Mouse (Mus musculus): ENCODE results near the gene Ppm1l.

Gene Ppm1l

DNA sequence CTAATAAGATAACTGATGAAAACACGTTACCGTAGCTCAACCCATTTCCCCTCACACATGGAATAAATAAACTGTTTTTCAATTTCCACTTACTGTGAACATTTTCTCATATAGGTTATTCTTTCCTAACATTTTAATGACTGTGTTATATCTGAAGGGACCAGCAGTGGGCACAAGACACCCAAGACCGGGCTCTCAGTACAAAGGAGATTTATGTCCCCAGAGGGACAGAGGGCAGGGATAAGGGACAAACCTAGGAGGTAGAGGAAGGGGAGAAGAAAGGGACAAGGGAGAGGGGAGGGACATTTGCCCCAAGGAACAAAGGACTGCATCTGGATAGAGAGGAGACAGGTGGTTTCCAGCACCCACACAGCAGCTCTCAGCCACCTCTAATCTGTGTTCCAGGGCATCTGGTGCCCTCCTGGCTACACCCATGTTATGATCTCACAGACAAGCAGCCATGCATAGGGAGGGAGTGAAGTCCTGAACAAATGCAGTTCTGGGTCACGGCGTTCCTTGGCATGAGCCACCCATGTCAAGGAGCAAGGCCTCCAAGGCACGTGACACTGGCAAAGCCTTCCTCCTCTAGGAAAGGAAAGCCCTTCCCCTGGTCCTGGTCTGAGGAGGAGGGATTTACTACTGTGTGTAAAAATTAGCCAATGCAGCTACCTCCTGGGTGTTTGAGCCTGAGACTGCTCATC, 174.5 kb downstream of the Ppm1l start:
- in situ Hi-C loops (cut with MseI, MboI), result no loop called here

DNA sequence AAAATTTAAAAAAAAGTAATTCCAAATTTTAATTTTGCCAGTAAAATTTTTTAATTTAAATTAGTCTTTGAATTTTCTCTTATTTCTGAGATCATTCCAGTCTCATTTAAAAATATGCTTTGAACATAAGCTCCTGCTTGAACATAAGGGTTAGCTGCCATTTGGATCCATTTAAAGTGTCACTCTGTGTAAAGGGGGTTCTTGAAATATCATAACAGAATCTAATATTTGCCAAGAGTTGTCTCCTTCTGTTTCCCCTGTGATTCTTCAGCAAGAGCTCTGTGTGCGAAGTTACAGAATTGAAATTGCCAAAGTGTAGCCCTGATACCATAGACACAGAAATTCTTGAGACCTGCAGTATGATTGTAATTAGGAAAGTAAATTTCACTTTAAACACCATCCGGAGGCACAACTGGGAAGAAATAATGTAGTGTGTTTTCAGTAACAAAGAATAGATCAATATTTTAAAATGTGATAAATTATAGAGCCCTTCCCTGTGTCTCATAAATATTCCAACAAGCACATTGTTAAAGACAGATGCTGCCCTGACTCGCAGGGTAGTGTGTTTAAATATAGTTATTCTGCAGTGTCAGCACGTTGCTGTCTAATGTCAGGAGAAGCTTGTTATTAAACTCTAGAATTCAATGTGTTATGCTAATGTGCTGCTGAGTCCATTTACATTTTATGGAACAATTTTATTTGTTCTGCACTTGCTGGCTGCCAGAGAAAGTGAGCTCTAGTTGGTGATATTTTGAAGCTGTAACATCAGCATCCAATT, 177.8 kb downstream of the Ppm1l start:
- in situ Hi-C loops (cut with MseI, MboI), result no loop called here

GRCm38 (mm10) chr3:69497178-69497577, 180.5 kb downstream of the Ppm1l start:
- in situ Hi-C loops (cut with MseI, MboI), result no loop called here

DNA sequence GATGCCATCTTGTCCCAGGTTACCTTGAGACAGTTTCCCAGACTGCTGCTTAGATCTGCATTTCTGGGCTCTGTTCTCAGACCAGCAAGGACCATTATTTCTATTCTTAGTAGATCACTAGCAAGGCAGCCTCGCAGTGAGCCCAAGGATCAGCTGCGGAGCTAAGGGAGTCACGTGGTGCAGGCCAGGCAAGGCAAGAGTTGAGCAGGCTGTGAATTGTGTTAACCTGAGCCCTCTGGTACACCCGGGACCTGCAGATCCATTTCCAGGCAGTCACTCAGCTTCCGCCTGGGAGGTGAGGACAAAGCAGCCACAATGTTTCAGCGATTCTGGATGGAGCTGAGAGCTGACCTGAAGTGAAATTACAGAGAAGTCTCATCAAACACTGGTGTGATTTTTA, 185.3 kb downstream of the Ppm1l start:
- in situ Hi-C loops (cut with MseI, MboI), result no loop called here

DNA sequence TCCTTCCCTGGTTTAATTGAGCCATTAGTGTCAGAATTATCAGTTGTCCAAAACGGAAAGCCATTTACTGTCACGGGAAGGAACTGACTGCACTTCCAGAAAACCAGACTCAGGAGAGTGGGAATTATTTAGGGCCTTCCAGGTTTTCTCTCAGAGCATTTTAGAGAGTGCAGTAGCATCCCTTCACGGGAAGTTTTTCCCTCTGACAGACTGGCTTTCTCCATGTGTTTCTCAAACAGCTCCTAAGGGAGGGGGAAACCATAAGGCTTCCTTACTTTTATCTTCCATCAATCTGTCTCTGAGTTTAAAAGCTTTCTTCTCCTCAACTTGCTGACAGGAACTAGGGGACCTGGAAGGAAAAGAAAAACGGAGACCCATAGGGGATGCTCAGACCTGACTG, 185.9 kb downstream of the Ppm1l start:
- in situ Hi-C loops (cut with MseI, MboI), result no loop called here

- in situ Hi-C loops (cut with MseI, MboI), result no loop called here
These were observed 188.4 kb downstream of the Ppm1l start for GRCm38 (mm10) chr3:69505090-69505489.

DNA sequence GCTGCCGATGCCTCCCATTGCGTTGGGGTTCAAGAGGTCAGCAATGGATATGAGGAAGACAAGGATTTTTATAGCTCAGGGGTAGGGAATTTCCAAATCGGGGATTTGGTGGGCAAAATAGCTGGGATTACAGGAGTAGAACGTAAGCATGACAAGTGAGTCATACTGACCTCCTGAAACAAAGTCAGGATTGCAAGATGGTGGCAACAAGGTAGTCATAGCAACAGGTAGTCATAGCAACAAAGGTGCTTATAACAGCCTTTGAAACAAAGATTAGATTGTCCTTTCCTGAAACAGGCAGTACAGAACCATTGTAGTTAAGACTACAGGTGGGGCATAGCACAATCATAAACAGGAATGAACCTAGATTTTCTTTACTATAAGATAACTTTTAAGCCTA, 189.7 kb downstream of the Ppm1l start:
- in situ Hi-C loops (cut with MseI, MboI), result no loop called here

DNA sequence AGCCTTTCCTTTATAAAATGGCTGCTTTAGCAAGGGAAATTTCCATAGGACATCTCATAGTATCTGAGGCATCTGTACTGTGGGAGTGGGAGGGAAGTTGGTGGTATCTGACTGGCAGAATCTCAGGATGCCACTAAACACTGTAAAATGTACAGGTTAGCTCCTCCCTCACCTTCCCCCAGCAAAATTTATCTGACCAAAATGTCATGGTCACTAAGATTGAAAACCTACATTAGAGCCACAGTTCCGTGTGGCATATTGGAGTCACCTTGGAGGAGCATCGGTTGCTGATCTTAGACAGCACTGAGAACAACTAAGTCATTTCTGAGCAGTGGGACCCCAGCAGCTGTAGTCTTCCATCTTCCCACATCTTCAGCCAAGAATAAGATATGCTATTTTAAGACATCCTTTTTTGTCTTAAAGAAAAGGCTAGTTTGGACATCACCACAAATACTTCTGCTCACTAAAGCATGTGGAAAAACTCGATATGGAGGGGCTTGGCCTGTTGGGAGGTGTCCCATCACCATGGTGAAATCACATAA, 192.8 kb downstream of the Ppm1l start:
- in situ Hi-C loops (cut with MseI, MboI), result no loop called here

GRCm38 (mm10) chr3:69511881-69512280, 195.2 kb downstream of the Ppm1l start:
- in situ Hi-C loops (cut with MseI, MboI), result no loop called here

DNA sequence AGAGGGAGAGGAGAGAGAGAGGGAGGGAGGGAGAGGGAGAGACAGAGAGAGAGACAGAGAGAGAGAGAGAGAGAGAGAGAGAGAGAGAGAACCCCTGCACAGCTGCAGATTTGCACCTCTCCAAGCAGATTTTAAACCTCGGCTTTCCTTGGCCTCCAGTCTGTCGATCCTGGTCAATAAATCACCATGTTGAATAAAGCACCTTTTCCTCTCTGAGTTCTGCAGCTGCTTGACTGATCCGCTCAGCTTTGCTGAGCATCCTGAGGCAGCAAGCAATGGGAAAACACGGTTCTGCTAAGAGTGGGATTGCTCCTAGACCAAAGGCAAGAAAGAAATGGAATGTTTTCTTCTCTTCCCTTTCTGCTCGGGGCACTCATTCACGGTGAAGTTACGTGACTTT, 195.7 kb downstream of the Ppm1l start:
- in situ Hi-C loops (cut with MseI, MboI), result no loop called here

DNA sequence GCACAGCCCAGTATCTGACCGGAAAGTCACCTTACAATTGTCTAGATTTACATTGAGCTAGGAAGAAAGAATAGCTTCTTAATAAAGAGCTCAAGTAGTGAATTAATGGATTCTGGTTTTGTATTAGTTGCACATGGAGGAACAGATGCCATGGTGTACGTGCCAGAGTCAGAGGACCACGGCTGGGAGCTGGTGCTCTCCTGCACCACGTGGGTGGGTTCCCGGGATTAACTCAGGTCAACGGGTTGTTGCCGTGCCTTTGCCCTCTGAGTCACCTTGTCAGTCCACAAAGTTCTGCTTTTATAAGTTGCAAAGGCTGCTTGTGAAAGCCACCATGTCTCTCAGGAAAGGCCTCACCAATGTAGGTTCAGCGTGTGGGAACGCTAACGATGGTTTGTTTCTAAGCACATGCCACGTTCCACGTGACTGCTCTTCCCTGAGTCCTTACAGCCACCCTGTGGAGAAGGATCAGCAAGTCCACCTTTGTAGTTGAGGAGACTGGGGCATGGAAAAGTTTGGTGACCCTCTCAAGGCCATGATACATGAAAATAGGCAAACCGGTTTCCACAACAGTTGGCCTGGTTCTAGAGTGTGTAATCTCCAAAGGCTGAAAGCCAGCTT, 199.2 kb downstream of the Ppm1l start:
- in situ Hi-C loops (cut with MseI, MboI), result no loop called here

GRCm38 (mm10) chr3:69519188-69519587, 202.5 kb downstream of the Ppm1l start:
- in situ Hi-C loops (cut with MseI, MboI), result no loop called here

DNA sequence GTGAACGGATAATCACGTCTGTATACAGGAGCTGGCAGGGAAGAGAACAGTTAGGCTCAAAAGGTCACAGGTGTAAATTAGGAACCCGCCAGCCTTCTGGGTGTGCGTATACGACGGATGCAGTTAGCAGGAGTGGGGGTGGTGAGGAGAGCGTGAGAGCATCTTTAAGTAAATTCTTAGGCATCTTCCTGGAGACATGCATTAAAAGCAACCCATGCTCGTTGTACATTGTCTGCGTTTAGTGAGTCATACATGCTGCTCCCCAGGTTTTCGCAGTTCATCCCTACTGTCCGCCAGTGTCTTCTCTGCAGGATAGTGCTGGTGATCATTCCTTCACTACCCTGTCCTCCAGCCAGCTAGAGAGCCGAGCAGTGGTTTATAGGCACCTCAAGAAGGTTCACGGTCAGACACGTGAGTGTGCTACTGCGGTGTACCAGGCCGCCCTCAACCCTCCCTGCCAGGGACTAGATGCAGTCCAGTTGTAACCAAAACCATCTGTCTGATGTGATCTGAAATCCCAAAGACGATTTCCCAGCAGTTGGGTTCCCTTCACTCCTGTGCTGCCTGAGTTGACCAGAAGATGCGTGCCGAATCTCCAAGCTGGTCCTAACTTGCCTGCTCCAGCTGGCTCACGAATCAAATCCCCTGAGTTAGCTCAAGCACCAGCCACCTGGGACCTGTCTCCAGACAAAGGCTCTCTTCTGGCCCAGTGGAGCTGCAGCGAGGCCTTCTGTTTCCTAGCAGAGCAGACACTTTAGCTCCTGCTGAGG, 203.3 kb downstream of the Ppm1l start:
- in situ Hi-C loops (cut with MseI, MboI), result no loop called here

GRCm38 (mm10) chr3:69522270-69522669, 205.6 kb downstream of the Ppm1l start:
- in situ Hi-C loops (cut with MseI, MboI), result no loop called here

DNA sequence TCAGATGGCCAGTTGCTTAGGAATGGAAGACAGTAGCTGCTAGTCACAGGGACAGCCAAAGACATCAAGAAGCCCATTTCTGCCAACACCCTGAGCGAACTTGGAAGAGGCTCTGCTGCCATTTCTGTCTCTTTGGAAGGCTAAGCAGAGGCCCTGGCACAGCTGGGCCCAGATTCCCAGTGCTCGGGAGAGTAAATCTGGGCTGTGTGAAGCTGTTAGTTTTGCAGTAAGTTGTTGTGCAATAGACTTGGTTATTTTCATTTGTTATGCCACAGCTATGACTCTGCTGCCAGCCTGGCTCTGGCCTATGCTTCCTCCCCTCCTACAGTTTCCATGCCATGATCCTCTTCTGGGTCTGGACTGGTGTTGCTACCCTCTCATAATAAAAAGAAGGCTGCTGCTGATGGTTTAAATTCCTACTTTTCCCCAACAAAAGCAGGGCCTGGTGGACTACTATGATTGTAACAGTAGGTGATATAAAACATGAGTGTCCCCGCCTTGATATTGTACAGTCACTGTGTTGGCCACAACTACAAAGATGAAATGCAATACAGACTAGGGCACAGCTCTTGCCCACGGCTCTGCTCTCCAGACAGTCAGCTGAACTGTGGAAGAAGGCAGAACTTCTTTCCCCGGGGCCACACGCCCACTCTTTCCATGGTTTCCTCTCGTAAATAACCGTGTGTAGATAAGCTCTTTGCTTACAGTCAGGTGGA, 207.9 kb downstream of the Ppm1l start:
- in situ Hi-C loops (cut with MseI, MboI), result no loop called here

- in situ Hi-C loops (cut with MseI, MboI), result no loop called here
These were observed 208.4 kb downstream of the Ppm1l start for GRCm38 (mm10) chr3:69525072-69525529.

DNA sequence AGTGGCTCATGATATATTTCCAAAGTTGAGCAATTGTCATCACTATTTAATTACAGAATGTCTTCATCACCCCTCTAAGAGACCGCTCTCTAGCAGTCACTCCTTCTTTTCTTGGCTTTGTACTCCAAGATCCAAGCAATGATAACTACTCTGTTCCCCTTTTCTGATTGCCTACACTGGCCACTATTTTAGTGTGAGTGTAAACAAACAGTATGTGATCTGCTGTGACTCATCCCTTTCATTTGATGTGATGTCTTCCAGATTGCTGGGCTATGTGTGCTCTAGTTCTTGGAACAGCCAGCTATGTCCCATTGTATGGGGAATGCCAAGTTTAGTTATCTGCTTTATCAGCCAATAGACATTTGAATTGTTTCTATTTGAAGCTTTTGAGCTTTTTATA, 210.7 kb downstream of the Ppm1l start:
- in situ Hi-C loops (cut with MseI, MboI), result no loop called here

GRCm38 (mm10) chr3:69529576-69529975, 212.9 kb downstream of the Ppm1l start:
- in situ Hi-C loops (cut with MseI, MboI), result no loop called here

DNA sequence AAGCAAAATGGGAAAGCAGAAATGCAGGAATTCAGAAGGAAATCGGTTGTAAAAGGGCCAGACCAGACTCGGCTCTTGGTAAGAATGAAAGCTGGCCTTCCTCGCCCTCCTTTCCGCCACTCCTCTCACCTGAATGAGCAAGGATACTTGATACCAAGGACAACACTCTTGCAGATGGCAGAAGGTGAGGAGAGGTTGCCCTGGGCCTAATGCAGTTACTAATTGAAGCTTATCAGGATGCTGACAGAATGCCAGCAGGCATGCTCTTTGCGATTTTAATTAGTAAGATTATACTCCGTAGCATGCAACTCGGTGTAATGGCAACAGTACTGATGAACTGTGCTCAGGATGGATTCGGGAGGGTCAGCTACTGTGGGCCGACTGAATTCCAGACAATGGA, 214.8 kb downstream of the Ppm1l start:
- in situ Hi-C loops (cut with MseI, MboI), result no loop called here

- in situ Hi-C loops (cut with MseI, MboI), result no loop called here
These were observed 216.0 kb downstream of the Ppm1l start for GRCm38 (mm10) chr3:69532687-69533086.

- in situ Hi-C loops (cut with MseI, MboI), result no loop called here
These were observed 218.8 kb downstream of the Ppm1l start for GRCm38 (mm10) chr3:69535486-69535885.

Measured in mouse trophoblast stem cell (cell line).